Mouse (Mus musculus) B cell, adult 62 days (primary cell): ENCODE data around the gene Kdm4b. TPM values are rescaled to one million over a fixed set of nuclear protein-coding genes. Genes with fewer than 3 reads are reported as not detected.

Experiments used
- total RNA-seq: library from RNA; stranded (reverse); gene quantifications from 4 replicates; pipeline ENCODE4 v1.2.4, GENCODE M21; 2023

Gene Kdm4b
- 62.5 to 66.2 TPM (median 64.5 TPM) in 4 replicates for total RNA-seq

DNA sequence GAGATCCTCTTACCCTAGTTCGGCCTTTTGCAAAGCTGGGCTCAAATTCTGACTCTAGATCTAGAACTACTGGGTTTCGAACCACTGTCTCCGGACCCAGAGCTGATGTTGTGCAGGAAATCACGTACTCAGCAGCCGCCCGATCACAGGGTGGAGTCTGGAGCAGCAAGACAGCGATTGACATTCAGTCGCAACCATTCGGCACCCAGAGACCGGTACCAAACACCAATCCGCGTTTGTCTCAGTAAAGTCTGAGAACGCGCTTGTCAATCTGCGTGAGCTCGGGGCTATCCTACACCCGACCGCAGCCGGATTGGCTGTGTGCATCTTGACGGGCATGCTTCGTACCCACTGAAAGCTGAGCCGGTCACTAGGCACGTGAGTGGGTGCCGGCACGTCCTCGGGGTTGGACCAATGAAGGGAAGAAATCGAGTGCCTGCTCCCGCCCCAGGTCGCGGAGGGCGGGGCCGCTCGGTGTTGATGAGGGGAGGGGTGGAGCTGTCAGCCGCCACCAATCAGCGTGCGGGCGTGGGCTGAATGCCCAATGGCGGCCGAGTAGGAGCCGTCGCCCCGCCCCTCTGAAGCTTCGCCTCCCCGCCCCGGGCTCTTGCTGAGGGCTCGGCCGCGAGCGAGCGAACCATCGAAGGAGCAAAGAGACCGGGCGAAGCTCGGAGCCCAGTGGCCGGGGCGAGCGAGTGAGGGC, at the start of gene Kdm4b:
Gene Kdm4b (plus strand): TSS at position 613 of the 703 bp plus-strand sequence.

DNA sequence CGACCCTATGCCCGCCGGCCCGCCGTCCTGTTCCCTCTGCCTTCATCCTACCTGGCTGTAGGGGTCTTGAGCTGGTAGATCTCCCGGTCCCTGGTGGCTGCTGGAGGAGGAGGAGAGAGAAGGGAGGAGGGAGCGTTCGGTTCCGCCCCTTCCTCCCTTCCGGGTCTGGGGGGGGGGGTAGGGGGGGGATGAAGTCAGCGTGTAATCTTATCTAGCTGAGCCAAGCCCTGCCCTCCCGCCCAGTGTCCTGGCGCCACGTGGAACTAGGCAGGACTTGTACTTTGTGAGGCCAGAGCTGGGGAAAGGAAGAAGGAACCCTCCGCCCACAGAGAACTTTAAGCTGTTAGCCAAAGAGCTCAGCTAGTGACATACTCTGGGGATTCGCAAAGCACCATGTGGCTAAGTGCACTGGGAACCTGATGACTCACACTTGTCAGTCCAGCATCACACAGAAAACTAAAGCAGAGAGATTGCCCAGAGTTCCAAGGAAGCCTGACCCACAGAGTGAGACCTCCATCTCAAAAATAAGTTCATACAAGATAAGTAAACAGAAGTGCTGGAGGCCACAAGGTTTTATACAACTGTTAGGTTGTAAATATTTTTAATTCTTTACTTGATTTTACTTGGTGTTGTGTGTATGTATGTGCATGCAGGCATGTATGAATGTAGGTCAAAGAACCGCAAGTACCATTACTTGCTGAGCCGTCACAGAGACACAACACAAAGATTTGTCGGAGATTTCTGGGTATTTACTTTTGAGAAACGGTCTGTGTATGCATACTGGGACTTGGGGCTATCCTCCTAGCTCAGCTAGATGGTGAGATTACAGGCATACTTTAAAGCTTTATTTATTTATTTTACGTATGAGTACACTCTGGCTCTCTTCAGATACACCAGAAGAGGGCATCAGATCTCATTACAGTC, 49.0 kb upstream of the Kdm4b start, which contains the start of gene Ticam1:
Gene Ticam1 (minus strand): TSS at position 144 of the 924 bp plus-strand sequence.

DNA sequence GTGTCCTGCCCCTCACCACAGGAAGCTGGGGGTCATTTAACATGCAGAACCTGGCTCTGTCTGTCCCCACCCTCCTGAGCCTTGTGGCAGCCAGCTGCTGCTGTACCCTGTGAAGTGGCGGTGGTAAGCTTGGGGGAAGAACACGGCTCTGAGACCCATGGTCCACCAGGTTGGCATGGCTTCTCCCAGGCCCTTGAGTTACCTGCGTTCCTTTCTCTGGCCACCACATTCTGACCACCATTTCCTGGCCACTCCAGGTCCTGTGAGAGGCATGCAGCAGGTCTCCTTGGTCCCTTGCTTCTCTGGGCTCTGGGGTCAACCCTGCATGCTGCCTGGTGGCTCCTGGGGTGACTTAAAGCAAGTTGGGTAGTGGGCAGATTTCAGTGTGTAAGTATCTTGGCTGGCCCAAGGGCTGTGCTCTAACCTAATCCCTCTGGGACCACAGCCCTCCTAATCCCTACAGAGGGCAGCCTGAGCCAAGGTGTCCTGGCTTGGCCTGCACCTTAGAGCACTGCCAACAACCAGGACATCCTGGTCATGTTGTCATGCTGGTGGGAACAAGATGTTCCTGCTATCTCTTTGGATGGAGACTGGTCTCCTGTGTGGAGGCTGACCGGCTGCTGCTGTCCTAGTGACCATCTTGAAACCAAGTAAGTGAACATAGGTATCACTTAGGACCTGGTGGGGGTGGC, 33.2 kb upstream of the Kdm4b start, which contains the start of gene Plin3:
Gene Plin3 (minus strand): TSS at position 343 of the 692 bp plus-strand sequence.

DNA sequence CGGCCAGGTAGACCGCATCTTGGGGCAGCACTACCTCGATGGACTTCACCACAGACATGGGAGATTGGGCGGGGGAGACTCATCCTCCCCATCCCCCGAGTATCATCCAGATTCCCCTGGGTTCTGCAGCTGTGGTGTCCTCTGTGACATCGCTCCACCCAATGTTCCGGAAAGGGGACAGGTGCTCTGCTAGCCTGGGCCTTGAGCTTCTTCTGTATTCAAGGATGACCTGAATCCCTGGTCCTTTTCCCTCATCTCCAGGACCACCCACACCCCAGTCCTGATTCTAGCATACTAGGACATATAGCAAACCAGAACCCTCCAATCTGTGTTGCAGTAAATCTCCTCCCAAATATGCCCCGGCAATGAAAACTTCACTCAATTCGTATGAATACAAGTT, 25.7 kb upstream of the Kdm4b start, which contains the start of gene Arrdc5:
Gene Arrdc5 (minus strand): TSS at position 101 of the 400 bp plus-strand sequence.

DNA sequence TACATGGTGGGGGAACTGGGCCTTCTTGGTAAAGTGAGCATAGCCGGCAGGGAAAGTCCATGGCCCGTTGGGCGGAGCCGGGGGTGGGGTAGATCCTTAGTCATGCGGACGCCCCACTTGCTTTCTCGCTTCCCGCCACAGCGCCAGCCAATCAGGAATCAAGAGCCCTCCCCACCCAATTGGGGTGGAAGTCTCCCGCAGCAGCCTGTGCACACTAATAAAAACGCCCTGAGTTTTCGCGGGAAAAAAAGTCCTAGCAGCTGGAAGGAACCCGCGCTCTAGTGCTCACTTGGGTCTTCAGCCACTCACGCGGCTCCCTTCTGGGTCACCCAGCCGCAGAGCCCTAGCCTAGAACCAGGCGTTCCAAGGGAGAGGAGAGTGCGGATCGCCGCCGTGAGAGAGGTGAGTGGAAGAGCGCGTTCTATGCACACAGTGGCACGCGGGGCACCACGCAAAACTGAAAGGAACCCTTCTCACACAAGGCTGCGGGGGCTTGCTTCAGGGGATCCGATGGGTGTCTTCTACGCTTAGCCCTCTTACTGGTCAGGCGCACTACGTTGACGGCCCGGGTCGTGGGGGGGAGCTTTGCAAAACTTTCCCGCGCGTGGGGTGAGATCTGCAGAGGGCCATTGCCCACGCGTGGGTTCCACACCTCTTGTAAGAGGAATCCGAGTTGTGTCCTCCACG, 22.6 kb upstream of the Kdm4b start, which contains the start of gene Uhrf1:
Gene Uhrf1 (plus strand): TSS at position 162 of the 687 bp plus-strand sequence.

Other genes starting within 250 kb of the Kdm4b start
- gene Hdgfl2, start 246.4 kb upstream of the Kdm4b start, total RNA-seq = 105 to 126 TPM (median 115 TPM) in 4 replicates
- not detected in 4 replicates for gene Plin4, start 216.3 kb upstream of the Kdm4b start, total RNA-seq
- not detected in 4 replicates for gene Plin5, start 208.5 kb upstream of the Kdm4b start, total RNA-seq
- not detected in 4 replicates for gene Lrg1, start 204.1 kb upstream of the Kdm4b start, total RNA-seq
- gene Sema6b, start 185.7 kb upstream of the Kdm4b start, total RNA-seq = 1.0 to 1.3 TPM (median 1.2 TPM) in 4 replicates
- gene Tnfaip8l1, start 163.6 kb upstream of the Kdm4b start, total RNA-seq = 0.21 to 0.38 TPM (median 0.27 TPM) in 3 of 4 replicates, not detected in the other
- gene Mydgf, start 142.1 kb upstream of the Kdm4b start, total RNA-seq = 48.9 to 52.9 TPM (median 52.0 TPM) in 4 replicates
- gene Dpp9, start 107.2 kb upstream of the Kdm4b start, total RNA-seq = 53.2 to 57.1 TPM (median 55.2 TPM) in 4 replicates
- 26.9 to 30.0 TPM (median 29.8 TPM) in 4 replicates for gene Fem1a, start 69.3 kb upstream of the Kdm4b start, total RNA-seq
- 21.6 to 25.3 TPM (median 23.4 TPM) in 4 replicates for gene Ticam1, start 49.3 kb upstream of the Kdm4b start, total RNA-seq
- gene Plin3, start 33.2 kb upstream of the Kdm4b start, total RNA-seq = 10.0 to 16.6 TPM (median 14.7 TPM) in 4 replicates
- not detected in 4 replicates for gene Arrdc5, start 25.8 kb upstream of the Kdm4b start, total RNA-seq
- 11.1 to 13.2 TPM (median 11.7 TPM) in 4 replicates for gene Uhrf1, start 22.7 kb upstream of the Kdm4b start, total RNA-seq
- 16.3 to 21.7 TPM (median 19.0 TPM) in 4 replicates for gene Ptprs, start 150.4 kb downstream of the Kdm4b start, total RNA-seq
- not detected in 4 replicates for gene Znrf4, start 186.4 kb downstream of the Kdm4b start, total RNA-seq
- gene Gm20219, start 228.3 kb downstream of the Kdm4b start, total RNA-seq = 10.2 to 15.3 TPM (median 11.5 TPM) in 4 replicates